Mouse (Mus musculus): ENCODE measurements around the gene Pxdn. TPM values are rescaled to one million over a fixed set of nuclear protein-coding genes. Genes with fewer than 3 reads are reported as not detected.

Gene Pxdn
- polyA plus RNA-seq, 2 experiments, result 3.0 to 3.2 TPM

DNA sequence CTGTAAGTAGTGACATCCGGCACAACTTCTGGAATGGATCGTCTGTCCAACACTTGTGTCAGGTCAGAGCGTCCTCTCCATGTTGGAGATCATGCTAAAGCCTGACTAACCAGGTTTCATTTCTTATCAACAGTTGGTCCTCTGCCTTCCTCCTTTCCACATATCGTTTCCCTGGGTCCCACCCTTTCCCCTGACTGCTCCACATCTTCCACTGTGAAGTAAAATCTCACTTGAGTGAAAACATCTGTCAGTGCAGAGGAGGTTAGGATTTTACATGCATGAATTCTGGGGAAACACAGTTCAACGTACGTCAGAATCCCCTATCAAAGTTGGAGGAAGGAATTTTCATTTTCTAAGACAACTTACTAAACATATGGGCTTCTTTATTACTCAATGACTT lies 35.1 kb downstream of the Pxdn start:
- H3K9me3 ChIP-seq (ENCODE audit: control insufficient read depth, low read length), result no peaks in the 10 kb centered on the region
- DNase-seq (ENCODE audit: low read depth in 3 of 3, low spot score in 3 of 3), result no peak
- H3K4me1 ChIP-seq (replicated peaks; ENCODE audit: control insufficient read depth in 2 of 2, insufficient read depth in 2 of 2, low read length in 1 of 2), result no peaks in the 10 kb centered on the region
- no peak for ATAC-seq (ENCODE audit: insufficient read depth)
- H3K27ac ChIP-seq, result no peak overlapping the region
- no peak overlapping the region for H3K9ac ChIP-seq (replicated peaks)
- no peak overlapping the region for H3K4me3 ChIP-seq (ENCODE audit: insufficient read depth in 1 of 2, low read depth in 2 of 2, low read length in 2 of 2)
- TF ChIP-seq EP300 (IDR thresholded peaks at IDR 0.05; ENCODE audit: low read depth) (no peak), CTCF (IDR thresholded peaks at IDR 0.05; ENCODE audit: low read depth) (no peak)
- H3K36me3 ChIP-seq (replicated peaks; ENCODE audit: control insufficient read depth, insufficient read depth, low read depth), result no peaks in the 10 kb centered on the region
- WGBS (ENCODE audit: insufficient replicate concordance), result 66% methylated on average over 6 of the region's 6 CpGs
- H3K4me2 ChIP-seq (ENCODE audit: low read depth), result no peak overlapping the region
- H3K27me3 ChIP-seq (ENCODE audit: control insufficient read depth, insufficient read depth, low read length), result no peaks in the 10 kb centered on the region

DNA sequence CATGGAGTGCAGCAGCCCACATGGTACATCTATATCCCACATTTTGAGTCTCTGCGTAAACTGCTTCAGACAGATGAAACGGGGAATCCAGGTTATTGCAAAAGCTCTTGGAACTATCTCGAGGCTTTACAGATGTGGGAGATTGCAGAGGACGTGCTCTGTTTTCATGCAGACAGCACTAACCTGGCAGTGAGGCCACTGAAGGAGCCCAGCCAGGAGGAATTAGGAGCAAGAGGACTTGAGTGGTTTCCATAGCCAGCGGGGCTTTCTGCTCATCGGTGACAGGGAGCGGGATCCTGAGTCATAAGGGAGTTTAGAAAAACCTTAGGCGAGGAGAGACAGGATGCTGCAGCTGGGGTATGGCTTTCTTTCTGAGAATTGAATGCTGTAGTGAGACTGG lies 42.7 kb downstream of the Pxdn start:
- no peak overlapping the region for H3K27ac ChIP-seq
- no peaks in the 10 kb centered on the region for H3K27me3 ChIP-seq (ENCODE audit: control insufficient read depth, insufficient read depth, low read length)
- WGBS (ENCODE audit: insufficient replicate concordance), result 79% methylated on average over 8 of the region's 8 CpGs
- H3K9ac ChIP-seq (replicated peaks), result no peak overlapping the region
- H3K4me1 ChIP-seq (replicated peaks; ENCODE audit: control insufficient read depth in 2 of 2, insufficient read depth in 2 of 2, low read length in 1 of 2), result no peaks in the 10 kb centered on the region
- TF ChIP-seq EP300 (IDR thresholded peaks at IDR 0.05; ENCODE audit: low read depth) (no peak), CTCF (IDR thresholded peaks at IDR 0.05; ENCODE audit: low read depth) (no peak)
- ATAC-seq (ENCODE audit: insufficient read depth), result no peak
- no peak for DNase-seq (ENCODE audit: low read depth in 3 of 3, low spot score in 3 of 3)
- no peaks in the 10 kb centered on the region for H3K9me3 ChIP-seq (ENCODE audit: control insufficient read depth, low read length)
- H3K4me3 ChIP-seq (ENCODE audit: insufficient read depth in 1 of 2, low read depth in 2 of 2, low read length in 2 of 2), result no peak overlapping the region
- no peak overlapping the region for H3K4me2 ChIP-seq (ENCODE audit: low read depth)
- no peaks in the 10 kb centered on the region for H3K36me3 ChIP-seq (replicated peaks; ENCODE audit: control insufficient read depth, insufficient read depth, low read depth)

DNA sequence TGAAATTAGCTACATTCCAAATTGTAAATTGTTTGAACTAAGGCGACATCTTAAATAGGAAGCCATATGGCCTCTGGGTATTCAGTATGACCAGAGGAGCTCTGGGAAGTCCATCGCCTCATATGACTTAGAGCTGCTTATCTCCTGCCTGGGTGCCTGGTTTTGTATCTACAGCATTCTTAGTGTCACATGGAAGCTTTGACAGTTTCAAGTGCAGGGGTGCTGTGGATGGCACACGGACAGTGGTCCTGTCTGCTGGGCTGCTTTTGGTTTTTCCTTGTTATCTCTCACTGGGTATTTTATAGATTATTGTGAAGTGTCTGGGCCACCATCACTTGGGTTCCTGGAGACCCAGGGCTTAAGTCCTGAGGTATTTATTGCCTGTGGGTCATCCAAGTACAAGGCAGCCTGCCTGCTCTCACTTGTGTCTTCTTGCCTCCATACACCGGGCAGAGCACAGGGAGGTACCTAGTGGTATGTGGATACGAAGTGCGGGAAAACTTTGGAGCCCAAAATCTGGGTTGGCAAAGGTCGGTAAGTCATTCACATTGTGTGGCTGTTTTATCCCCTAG lies 44.4 kb downstream of the Pxdn start:
- TF ChIP-seq EP300 (IDR thresholded peaks at IDR 0.05; ENCODE audit: low read depth) (no peak), CTCF (IDR thresholded peaks at IDR 0.05; ENCODE audit: low read depth) (no peak)
- ATAC-seq (ENCODE audit: insufficient read depth) (no peak), DNase-seq (ENCODE audit: low read depth in 3 of 3, low spot score in 3 of 3) (no peak)
- no peaks in the 10 kb centered on the region for H3K36me3 ChIP-seq (replicated peaks; ENCODE audit: control insufficient read depth, insufficient read depth, low read depth)
- no peak overlapping the region for H3K27ac ChIP-seq
- H3K4me1 ChIP-seq (replicated peaks; ENCODE audit: control insufficient read depth in 2 of 2, insufficient read depth in 2 of 2, low read length in 1 of 2), result no peaks in the 10 kb centered on the region
- H3K4me2 ChIP-seq (ENCODE audit: low read depth), result no peak overlapping the region
- H3K27me3 ChIP-seq (ENCODE audit: control insufficient read depth, insufficient read depth, low read length), result no peaks in the 10 kb centered on the region
- H3K9me3 ChIP-seq (ENCODE audit: control insufficient read depth, low read length), result no peaks in the 10 kb centered on the region
- H3K4me3 ChIP-seq (ENCODE audit: insufficient read depth in 1 of 2, low read depth in 2 of 2, low read length in 2 of 2), result no peak overlapping the region
- 72% methylated on average over 7 of the region's 7 CpGs for WGBS (ENCODE audit: insufficient replicate concordance)
- H3K9ac ChIP-seq (replicated peaks), result no peak overlapping the region

DNA sequence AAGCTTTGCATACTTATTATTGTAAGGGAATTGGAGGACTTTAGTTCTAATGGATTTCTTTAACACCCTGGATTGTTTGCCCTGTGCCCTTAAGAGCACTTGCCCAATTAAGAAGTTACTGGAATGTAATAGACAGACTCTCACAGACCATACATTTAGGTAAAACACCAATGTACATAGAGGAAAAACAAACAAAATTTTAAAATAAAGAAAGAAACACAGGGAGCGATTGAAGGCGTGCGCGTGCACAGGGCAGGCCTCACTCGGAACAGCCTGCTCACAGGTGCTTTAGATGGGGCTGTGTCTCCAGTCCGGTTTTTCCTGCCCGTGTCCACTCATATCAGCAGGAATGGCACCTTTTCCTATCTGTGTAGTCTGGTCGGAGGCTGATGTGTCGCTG lies 45.8 kb downstream of the Pxdn start:
- no peak overlapping the region for H3K9ac ChIP-seq (replicated peaks)
- no peaks in the 10 kb centered on the region for H3K4me1 ChIP-seq (replicated peaks; ENCODE audit: control insufficient read depth in 2 of 2, insufficient read depth in 2 of 2, low read length in 1 of 2)
- WGBS (ENCODE audit: insufficient replicate concordance), result 74% methylated on average over 9 of the region's 9 CpGs

DNA sequence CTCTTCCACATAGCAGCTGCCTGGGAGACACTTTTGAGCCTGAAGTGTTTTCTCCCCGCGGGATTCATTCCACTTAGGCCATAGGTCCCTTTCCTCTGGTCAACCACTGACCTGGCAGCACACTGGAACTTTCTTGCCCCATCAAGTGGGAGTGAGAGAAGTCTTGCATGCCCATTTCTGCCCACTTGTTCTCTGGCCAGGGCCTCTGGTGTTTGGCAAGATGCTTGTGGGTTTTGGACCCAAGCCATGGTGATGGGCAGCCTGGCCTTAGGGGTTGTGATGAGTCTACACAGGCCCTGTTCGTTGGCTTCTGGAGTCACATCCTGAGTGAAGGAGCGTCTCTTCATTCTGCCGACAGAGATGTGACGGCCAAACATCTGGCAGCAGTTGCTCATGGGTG lies 47.7 kb downstream of the Pxdn start:
- WGBS (ENCODE audit: insufficient replicate concordance), result 65% methylated on average over 6 of the region's 6 CpGs
- H3K36me3 ChIP-seq (replicated peaks; ENCODE audit: control insufficient read depth, insufficient read depth, low read depth), result no peaks in the 10 kb centered on the region
- no peaks in the 10 kb centered on the region for H3K27me3 ChIP-seq (ENCODE audit: control insufficient read depth, insufficient read depth, low read length)
- H3K9ac ChIP-seq (replicated peaks), result no peak overlapping the region
- H3K4me2 ChIP-seq (ENCODE audit: low read depth), result no peak overlapping the region
- DNase-seq (ENCODE audit: low read depth in 3 of 3, low spot score in 3 of 3) (no peak), ATAC-seq (ENCODE audit: insufficient read depth) (no peak)
- no peaks in the 10 kb centered on the region for H3K4me1 ChIP-seq (replicated peaks; ENCODE audit: control insufficient read depth in 2 of 2, insufficient read depth in 2 of 2, low read length in 1 of 2)
- TF ChIP-seq EP300 (IDR thresholded peaks at IDR 0.05; ENCODE audit: low read depth) (no peak), CTCF (IDR thresholded peaks at IDR 0.05; ENCODE audit: low read depth) (no peak)
- no peak overlapping the region for H3K4me3 ChIP-seq (ENCODE audit: insufficient read depth in 1 of 2, low read depth in 2 of 2, low read length in 2 of 2)
- H3K27ac ChIP-seq, result no peak overlapping the region
- no peaks in the 10 kb centered on the region for H3K9me3 ChIP-seq (ENCODE audit: control insufficient read depth, low read length)

More for the DNA sequence above, 45.8 kb downstream of the Pxdn start:
- Histone ChIP-seq H3K4me2 (ENCODE audit: low read depth) (no peak overlapping the region), H3K36me3 (replicated peaks; ENCODE audit: control insufficient read depth, insufficient read depth, low read depth) (no peaks in the 10 kb centered on the region), H3K9me3 (ENCODE audit: control insufficient read depth, low read length) (no peaks in the 10 kb centered on the region), H3K27ac (no peak overlapping the region), H3K27me3 (ENCODE audit: control insufficient read depth, insufficient read depth, low read length) (no peaks in the 10 kb centered on the region), H3K4me3 (ENCODE audit: insufficient read depth in 1 of 2, low read depth in 2 of 2, low read length in 2 of 2) (no peak overlapping the region)
- TF ChIP-seq EP300 (IDR thresholded peaks at IDR 0.05; ENCODE audit: low read depth) (no peak), CTCF (IDR thresholded peaks at IDR 0.05; ENCODE audit: low read depth) (no peak)
- no peak for ATAC-seq (ENCODE audit: insufficient read depth)
- DNase-seq (ENCODE audit: low read depth in 3 of 3, low spot score in 3 of 3), result no peak

All from liver, embryonic 14.5 days (tissue).